Mouse (Mus musculus): ENCODE measurements around the gene Grk2.
"Not testable (repeated sequence)": the region's sequence is repeated elsewhere in the genome, so short reads cannot be mapped to it uniquely, and the experiment has no call there.

Grk2 gene

GRCm38 (mm10) chr19:4268566-4269361 is 37.3 kb downstream of the Grk2 start, which contains the start of gene Ssh3:
Ssh3 (minus strand) TSS chr19:4269180.
- DNase-seq (ENCODE audit: low read depth) = no peak

GRCm38 (mm10) chr19:4265956-4266355 is 40.1 kb downstream of the Grk2 start:
- DNase-seq (ENCODE audit: low read depth) = no peak

DNA sequence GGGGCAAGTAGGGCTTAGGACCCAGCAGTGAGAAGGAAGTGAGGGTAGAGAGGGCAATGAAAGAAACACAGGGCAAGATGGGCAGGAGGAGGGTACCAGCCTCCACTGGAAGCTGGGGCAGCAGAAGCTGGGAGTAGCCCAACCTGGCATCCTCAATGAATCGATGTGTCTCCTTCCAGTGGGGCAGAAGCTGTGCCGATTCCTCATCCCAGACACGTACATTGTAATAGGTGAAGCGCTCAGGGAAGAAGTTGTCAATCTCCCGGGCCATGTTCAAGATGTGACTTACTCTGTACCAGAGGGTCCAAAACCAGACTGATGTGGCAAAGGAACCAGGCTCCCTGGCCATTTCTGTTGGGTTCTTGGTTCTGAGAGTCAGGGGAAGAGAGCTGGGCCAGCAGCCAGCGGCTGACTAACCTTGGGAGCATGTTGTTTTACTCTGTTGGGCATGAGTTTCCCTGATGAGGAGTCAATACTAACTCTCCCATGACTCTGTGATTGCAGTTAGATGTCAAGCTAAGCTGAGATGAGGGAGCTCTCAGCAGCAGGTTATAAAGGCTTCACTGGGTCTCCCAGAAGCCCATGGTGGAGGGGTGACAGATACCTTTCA is 41.7 kb downstream of the Grk2 start:
- DNase-seq (ENCODE audit: low read depth) = peak; percentile 94

- DNase-seq (ENCODE audit: low read depth) = no peak
Measured at GRCm38 (mm10) chr19:4263702-4264101, 42.3 kb downstream of the Grk2 start.

DNA sequence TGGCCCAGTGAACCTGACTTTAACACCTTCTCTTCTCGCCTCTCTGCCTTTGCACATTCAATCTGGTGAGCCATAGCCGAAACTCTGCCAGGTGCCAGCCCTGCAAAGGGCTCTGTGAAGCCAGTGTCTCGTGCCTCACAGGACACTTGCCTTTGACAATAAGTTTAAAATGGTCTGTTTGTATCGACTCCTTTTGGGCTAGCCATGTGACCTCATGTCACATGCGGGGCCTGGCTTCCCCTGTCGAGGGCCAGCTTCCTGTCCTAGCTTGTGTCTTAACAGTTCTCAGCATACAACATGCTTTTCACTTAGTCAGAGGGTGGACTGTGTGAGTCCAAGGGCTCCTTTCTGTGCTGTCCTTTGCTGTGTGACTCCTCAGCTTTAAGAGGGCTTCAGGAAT is 43.3 kb downstream of the Grk2 start:
- DNase-seq (ENCODE audit: low read depth) = no peak

DNA sequence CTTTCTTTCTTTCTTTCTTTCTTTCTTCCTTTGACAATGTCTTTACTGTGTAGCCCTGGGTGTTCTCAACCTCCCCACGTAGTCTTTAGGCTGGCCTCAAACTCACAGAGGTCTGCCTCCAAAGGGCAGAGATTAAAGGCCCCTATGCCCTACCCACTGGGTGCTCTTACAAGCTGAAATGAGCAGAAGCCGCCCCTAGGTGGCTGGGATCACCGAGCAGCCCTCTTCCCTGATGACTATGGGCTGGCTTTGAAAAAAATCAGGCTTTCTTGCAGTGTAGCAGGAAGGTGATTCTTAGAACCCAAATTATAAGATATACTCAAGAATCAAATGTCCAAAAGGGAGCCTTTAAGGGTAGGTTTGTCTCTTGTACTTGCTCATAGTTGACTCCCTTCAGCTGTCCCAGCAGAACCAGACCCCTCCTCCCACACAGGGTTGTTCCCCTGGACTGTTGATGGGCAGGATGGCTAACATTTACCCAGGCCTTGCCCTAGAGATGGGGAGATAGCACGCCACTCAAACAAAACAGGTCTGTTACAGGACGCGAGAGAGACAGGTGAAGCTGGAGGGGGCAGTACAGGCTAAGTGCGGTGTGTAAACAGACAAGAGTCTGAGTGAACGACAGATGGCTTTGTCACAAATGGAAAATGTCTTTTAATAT is 44.9 kb downstream of the Grk2 start:
- peak; percentile 51 for DNase-seq (ENCODE audit: low read depth)

DNA sequence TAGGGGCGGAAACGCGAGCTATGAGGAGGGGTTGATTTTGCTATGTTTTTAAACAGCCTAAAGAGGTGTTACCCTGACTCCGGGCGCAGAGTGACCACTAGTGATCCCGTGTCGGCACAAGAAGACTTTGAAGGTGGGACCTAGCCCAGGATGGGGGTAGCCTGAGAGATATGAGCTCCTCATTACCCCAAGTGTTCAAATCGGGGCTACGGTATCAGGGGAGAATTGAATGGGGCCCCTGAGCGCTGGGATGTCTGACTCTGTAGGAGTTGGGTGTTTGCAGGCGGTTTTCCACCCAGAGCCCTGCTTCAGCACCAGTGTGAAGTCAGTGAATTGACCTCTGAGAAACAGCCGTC is 48.1 kb downstream of the Grk2 start:
- no peak for DNase-seq (ENCODE audit: low read depth)

DNA sequence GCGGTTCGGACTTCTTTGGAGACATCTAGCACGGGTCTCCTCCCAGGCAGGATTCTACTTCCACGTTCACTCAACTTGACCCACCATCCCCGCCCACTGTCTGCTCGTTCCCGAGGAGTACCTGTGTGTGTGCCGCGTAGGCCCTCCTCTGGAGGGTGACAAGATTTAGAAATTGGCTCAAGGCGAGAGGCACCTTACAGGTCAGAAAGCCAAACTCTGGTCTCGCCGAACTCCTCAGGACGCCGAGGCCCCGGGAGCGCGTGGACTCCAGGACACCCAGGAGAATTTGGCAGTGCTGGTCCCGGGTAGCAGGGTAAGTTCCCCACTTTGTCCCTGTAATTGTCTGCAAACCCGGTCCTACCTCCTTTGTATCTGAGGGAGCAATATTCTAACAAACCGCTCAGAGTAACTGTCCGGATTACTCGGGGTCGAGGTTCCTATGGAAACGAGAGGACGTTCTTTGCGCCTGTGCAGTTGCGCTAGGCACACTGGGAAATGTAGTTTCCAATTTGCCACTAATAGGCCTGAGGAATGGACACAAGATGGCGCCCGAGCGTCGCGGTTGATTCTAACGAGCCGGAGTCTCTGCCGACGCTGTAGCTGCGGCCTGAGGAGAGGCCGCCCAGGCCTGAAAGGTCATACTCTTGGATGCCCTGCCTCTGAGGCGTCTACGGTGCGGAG is 48.7 kb downstream of the Grk2 start:
- DNase-seq (ENCODE audit: low read depth) = peak; percentile 99

DNA sequence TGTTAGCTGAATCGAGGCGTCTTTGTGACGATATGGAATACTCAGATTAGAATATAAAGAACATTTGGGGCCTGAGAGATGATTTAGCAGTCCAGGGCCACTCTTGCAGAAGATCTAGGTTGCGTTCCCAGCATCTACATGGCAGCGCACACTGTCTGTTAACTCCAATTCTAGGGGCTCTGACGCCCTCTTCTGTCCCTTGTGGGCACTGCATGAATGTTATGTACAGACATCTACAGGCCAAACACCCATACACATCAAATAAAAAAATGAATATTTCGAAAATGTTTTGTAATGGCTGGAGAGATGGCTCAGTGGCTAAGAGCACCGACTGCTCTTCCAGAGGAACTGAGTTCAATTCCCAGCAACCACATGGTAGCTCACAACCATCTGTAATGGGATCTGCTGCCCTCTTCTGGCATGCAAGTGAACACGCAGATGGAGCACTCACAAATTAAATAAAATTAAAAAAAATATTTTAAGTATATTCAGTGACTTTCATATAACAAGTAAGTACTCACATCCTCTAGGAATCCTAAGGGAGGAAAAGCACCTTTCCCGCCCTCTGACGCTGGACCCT is 50.3 kb downstream of the Grk2 start:
- DNase-seq (ENCODE audit: low read depth) = peak; percentile 38

DNA sequence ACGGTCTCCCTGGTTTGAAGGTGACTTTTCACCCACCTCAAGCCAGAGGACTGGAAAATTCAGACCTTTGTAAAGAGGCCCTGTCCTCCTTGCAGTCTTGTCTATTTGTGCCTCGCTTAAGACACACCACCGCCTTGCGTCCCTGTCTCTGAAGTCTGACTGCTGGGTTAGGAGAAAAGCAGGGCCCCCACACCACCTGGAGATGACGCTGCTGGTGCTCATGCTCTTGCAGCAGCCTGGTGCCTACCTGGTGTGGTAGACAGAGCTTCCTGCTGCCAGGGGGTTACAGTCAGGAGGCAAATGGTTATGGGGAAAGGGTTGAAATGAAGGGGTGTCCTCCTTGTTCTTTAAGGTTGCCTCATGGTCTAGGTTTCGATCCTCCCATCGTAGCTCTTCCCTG is 51.8 kb downstream of the Grk2 start:
- DNase-seq (ENCODE audit: low read depth) = no peak

DNA sequence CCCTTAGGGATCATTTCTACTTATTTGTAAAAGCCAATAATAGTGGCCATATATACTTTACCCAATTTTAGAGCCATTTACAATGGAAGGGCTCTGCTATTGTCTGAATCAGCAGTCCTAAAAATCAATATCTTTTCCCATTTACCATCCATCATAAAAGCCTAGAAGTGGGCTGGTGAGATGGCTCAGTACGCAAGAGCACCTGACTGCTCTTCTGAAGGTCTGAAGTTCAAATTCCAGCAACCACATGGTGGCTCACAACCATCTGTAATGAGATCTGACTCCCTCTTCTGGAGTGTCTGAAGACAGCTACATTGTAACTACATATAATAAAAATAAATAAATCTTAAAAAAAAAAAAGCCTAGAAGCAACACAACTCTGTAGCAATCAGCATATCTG is 57.3 kb downstream of the Grk2 start:
- DNase-seq (ENCODE audit: low read depth) = not testable (repeated sequence)

DNA sequence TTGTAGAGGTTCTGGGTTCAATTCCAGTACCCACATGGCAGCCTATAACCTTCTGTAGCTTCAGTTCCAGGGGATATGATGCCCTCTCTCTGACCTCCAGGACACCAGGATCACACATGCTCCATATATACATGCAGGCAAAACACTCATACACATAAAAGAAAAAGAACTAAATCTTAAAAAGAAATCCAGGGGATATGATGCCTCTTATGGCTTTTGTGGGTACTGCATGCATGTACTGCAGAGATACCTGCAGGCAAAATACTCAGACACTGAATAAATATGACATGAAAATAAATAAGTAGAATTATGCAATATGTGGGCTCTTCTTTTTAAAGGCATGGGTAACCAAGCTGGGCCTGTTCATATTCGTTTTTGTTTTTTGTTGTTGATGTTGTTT is 59.0 kb downstream of the Grk2 start:
- peak; percentile 47 for DNase-seq (ENCODE audit: low read depth)

- DNase-seq (ENCODE audit: low read depth) = no peak
Measured at GRCm38 (mm10) chr19:4244775-4245174, 61.2 kb downstream of the Grk2 start.

DNA sequence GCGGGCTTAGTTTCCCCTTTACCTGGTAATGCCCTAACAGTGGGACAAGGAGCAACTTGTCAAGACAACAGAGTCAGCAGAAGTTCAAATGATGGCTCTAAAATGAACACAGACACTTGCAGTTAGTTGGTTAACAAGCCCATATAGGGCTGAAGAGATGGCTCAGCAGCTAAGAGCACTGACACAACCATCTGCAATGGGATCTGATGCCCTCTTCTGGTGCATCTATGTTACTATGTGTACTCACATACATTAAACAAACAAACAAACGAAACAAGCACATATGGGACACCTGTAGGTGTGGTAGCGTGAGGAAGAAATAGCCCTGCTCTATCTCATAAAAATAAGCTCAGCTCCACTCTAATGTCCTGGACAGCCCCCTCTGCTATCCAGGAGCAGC is 63.6 kb downstream of the Grk2 start:
- DNase-seq (ENCODE audit: low read depth) = no peak

DNA sequence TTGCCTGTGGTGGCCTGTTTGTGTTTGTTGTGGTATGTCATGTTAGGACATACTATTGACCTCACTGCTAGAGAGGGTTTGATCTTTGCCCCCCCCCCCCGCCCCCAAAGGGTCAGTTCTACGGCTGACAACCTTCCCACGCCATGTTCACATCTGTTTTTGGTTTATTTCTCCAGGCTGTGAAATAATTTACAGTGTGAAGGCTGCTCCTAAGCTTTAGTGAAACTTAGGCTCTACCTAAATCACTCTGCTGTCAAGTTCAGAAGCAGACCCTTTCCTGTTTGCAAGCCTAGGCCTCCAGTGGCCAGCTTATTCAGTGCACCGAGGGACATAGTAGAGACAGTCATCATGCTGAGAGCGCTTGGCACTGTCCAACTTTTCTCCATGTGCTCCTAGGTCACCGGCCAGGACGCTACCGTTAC is 65.8 kb downstream of the Grk2 start:
- DNase-seq (ENCODE audit: low read depth) = peak; percentile 59

Data from NIH3T3 (cell line).